Mouse (Mus musculus): ENCODE measurements at regions not wholly inside any gene's neighbourhood (a gene's known extent, or its start where the extent isn't known, plus 50 kb on each side); places are given as distances from the start of the nearest gene placed in this dataset.

- TF ChIP-seq CTCF (IDR thresholded peaks at IDR 0.05; ENCODE audit: low read depth) (peak; percentile 33), EP300 (optimal IDR thresholded peaks at IDR 0.05) (no peak)
Observed at GRCm38 (mm10) chr10:125759171-125759570, 206.8 kb upstream of the Lrig3 start.
